Mouse (Mus musculus) spleen, postnatal 10 days (tissue): ENCODE data around the gene Gjb4.

ENCODE experiments used
- DNase-seq, 2 experiments: peaks; one replicate each; pipeline ENCODE4 v3.0.0; 2021 to 2022; ENCODE audit warnings: low spot score in 2 of 2

The Gjb4 gene

DNA sequence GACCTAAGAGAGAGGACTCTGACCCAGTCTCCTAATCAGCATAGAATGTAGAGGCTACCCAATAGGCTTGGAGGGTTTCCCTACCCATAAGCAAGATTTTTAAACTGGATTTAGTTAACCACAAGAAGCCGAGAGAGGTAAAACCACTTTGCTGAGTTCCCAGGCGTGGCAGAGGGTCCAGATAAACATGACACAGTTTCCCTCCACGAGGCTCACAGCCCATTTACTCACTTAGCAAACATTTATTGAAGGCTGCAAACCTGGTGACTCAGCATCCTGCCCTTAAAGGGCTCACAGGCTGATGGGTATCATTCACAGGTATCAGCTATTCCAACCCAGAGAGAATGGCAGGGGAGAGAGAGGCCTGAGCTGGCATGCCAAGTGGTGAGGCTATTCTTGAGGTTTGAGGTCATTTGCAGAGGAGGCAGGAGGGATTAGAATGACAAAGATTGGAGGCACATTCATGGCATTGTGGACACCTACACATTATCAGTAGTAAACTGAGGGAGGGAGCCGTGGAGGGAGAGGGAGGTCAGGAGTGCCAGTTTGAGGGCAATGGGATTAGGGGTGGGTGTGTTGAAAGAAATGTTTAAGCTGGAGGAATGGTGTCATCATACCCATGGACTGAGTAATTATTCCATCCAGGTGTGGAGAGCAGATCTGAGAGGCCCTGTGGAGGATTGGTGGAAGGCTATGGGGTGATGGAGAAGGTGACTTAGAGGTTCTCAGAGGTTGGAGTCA, 4.2 kb downstream of the Gjb4 start:
- no peak for DNase-seq

- DNase-seq: no peak
Measured at GRCm38 (mm10) chr4:127345000-127345399, 8.9 kb downstream of the Gjb4 start.

DNA sequence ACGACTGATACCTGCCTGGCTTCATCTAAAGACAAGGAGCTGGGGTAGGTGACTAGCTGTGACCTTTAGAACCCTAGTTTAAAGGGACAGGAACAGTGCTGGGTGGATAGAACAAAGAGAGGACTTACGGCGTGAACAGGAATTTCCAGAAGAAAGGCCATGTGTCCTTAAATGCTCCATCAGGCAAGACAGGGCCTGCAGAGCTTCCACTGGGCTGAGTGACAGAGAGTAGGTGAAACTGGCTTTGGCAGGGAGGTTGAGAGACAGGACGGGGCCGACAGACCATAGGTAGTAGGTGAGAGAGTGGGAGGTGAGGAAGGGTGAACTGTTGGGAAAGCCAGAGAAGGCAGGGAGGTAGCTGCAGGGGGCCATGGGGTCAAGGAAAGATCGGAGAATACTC, 12.5 kb downstream of the Gjb4 start:
- DNase-seq: no peak

GRCm38 (mm10) chr4:127337668-127338067, 16.2 kb downstream of the Gjb4 start:
- DNase-seq: no peak

DNA sequence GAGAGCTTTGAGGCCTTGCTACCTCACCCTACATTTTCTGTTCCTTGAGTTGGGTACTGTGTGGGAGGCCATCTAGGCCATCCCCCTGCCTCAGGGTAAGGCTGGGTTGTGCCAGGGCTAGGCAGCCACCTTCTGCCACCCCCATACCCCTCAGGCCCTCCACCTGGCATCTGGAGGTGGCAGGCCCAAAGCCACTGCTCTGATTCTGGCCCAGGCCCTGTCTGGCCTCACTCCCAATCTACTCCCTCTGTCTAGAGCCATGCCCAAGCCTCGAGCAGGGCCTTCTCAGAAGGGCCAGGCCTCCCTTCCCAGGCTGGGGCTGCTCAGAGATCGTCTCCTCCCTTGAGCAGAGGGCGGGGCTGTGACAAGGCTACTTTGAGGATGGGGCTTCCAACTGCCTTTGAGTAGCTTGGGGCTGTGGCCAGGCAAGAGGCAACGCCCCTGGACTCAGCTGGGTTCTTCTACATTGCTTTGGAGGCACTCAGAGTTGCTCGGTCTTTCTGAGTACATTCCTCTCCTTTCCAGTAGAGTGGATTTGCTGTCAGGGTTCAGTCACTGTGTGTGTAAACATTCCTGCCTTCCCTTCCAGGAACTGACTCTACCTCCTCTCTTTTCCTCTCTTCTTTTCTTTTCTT, 18.9 kb downstream of the Gjb4 start:
- no peak for DNase-seq

- DNase-seq: no peak
Measured at GRCm38 (mm10) chr4:127331171-127331570, 22.7 kb downstream of the Gjb4 start.

DNA sequence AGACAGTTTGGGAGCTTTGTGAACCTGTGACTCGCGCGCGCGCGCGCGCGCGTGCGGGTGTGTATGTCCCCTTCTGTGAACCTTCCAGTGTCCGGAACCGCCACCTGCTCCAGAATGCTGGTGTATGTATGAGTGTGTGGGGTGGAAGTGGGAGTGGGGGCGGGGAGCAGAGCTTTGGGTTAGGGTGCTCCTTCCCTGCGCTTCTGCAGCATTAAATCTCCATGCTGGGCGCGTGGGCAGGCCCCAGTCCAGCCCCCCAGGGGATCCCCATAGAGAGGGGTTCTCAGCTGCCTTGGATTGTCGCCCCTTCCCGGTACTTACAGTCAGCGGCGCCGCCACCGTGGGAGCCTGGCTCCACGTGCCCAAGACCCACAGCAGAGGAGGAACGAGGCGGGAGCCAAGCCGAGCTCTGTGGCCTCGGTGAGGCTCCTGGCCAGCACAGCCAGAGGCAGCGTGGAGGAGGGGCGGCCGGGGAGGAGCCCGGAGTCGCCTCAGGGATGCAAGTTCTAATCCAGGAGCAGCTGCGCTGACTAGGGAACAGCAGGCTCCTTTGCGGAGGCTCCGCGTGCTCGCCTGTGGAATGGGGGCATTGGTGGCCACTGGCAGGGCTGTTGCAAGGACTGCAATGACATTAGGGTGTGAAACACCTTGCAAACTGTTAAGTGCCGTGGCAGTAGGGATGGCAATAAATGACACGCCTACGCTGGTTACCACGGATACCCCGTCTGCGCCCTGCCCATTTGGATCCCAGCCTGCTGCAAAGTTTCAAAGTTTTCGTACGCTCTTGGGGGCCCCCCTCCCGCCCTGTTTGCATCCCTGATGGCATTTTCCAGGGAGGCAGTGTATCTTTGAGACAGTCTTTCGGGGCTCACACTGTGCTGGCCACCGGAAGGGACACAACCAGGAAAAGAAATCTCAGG, 23.4 kb downstream of the Gjb4 start, which contains the start of gene Gjb3:
Gene Gjb3 (minus strand): TSS at position 664 of the 920 bp plus-strand sequence.
- DNase-seq: no peak

DNA sequence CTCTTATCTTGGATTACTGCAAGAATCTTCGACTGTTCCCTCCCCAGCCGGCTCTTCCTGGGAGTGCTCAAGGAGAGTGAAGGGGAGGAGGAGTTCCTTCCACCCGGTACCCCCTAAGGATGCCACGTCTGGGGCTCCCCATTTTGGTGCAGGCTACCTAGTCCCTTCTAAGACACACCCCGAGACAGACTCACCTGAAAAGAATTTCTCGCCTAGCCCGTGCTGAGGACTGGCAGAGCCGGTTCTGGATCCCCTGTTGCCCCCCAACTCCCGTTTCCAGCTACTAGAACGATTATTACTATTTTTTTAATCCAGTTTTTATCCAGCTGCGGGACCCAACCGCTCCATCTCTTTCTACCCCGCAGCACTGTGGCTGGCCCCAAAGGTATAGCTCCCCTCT, 24.1 kb downstream of the Gjb4 start:
- no peak for DNase-seq

DNA sequence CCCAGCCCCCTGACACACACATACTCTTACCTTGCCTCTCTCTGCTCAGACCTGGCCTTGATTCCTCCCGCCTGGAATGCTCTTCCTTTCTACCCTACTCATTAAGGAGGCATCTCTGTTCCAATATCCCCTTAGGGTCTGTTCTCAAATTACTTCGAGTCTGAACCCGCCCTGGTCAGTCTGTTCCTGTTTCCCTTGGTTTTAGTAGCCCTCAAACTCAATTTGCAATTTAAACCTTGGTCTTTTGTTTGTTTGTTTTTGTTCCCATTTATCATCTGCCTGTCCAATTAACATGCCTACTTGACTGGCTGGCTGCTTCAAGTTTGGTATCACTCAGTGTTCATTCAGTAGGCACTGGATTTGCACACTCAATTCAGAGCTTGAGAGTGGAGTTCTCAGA, 24.8 kb downstream of the Gjb4 start:
- no peak for DNase-seq

DNA sequence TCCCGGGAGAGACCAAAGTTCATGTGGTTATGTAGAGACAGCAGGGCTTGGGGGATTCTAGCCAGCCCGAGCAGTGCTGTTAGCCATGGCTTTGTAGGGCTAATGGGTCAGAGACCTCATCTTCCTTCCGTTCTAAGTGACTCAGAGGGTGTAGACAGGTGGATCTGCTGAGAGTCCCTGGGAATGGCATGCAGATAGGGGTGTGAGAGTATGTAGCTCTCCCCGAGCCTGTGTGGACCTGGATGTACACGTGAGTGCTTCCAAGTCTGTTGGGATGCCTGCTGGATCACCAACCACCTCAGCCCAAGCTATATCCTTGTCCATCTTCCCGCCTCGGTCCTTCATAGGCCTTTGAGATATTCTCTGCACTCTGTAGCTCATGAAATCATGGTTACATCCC, 25.5 kb downstream of the Gjb4 start:
- DNase-seq: no peak

GRCm38 (mm10) chr4:127327749-127328148, 26.1 kb downstream of the Gjb4 start:
- DNase-seq: no peak

GRCm38 (mm10) chr4:127327258-127327657, 26.6 kb downstream of the Gjb4 start:
- DNase-seq: no peak

- DNase-seq: no peak
Measured at GRCm38 (mm10) chr4:127325276-127325675, 28.6 kb downstream of the Gjb4 start.

GRCm38 (mm10) chr4:127324759-127325158, 29.1 kb downstream of the Gjb4 start:
- DNase-seq: peak; percentile 35 to 80

DNA sequence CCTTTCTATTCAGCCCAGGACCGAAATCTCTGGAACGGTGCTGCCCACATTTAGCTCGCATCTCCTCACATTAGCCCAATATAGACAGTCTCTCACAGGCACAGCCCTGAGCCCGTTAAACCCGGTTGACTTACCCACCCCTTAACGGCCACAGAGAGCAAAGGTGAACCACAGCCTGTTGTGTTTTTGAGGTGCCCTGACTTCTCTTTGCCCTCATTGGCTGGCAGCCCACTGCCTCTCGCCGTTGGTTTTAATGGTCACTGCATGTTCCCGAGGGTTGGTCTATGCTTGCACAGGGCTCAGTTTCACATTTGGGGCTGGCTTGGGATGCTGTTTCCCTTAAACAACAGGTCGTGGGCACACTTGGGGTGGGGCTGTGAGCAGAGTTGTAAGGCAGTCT, 29.6 kb downstream of the Gjb4 start:
- no peak for DNase-seq

DNA sequence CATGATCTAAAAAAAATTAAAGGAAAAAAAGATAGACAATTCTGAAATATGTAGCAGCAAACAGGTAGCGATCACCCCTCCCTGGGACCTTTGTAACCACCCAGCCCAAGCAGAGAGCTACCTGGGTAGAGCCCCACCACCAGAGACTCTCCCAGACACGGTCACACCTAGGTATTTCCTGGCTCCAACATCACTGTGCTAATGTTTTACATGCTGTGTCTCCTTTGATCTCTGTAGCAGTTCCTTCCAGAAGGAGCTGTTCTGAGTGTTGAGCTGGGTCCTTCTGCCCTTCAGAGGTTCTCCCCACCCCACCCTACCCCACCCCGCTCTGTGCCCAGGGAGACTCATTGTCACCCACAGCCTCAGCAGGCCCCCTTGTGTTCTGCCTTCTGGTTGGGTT, 30.2 kb downstream of the Gjb4 start:
- DNase-seq: no peak

DNA sequence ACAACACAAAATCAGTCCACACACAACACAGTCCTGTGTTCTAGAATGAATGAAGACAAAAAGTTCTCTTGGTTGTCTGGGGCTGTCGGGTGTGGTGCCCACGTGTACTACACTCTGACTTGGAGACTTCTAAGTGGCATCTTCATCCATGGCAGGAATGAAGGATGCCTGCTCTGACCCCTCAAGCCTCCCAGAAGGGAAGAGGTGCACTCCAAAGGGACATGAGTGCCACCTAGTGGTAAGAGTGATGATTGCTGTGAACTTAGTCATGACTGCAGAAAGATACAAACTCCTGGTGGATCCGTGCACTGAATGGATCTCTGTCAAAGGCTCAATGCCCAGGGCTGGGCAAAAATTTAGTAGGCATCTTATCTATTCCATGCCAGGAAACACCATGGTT, 34.3 kb downstream of the Gjb4 start:
- DNase-seq: peak in 1 of 2 experiments; percentile 65

GRCm38 (mm10) chr4:127317143-127317542, 36.7 kb downstream of the Gjb4 start:
- DNase-seq: no peak

GRCm38 (mm10) chr4:127315753-127316152, 38.1 kb downstream of the Gjb4 start:
- no peak for DNase-seq

GRCm38 (mm10) chr4:127314585-127314984, 39.3 kb downstream of the Gjb4 start:
- no peak for DNase-seq

- DNase-seq: peak; percentile 14 to 57
Measured at GRCm38 (mm10) chr4:127313861-127314260, 40.0 kb downstream of the Gjb4 start, which contains the start of gene Gja4. Gene Gja4, minus strand, starts transcription at chr4:127314039.

- no peak for DNase-seq
Measured at GRCm38 (mm10) chr4:127312349-127312748, 41.5 kb downstream of the Gjb4 start.
